Mouse (Mus musculus) urinary bladder, postnatal 4 days (tissue): Measurements from ENCODE around the gene Zswim8.

ENCODE experiments used
- DNase-seq, 2 experiments: peaks; one replicate each; pipeline ENCODE4 v3.0.0; 2021 to 2022; ENCODE audit warnings: low spot score in 2 of 2

Zswim8 gene

GRCm38 (mm10) chr14:20707201-20708190 is at the start of gene Zswim8:
Gene Zswim8, plus strand, starts transcription at chr14:20707552.
- peak; percentile 85 to 86 for DNase-seq

GRCm38 (mm10) chr14:20658326-20658725 is 49.0 kb upstream of the Zswim8 start:
- no peak for DNase-seq

DNA sequence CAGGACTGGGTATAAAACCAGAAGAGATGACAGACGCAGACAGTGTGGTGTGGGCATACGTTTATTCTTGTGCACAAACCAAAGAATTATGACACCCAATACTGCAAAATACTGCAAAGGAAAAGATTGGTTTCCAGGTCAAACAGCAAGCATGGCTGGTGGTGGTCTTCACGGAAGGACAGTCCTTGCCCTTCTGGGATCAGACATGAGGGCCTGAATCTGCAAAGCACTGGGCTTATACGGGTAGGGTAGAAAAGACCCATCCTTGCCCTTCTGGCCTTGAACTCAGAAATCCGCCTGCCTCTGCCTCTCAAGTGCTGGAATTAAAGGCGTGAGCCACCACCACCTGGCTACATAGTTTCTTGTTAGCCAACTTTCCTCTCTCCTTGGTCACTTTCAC is 48.5 kb upstream of the Zswim8 start:
- no peak for DNase-seq

DNA sequence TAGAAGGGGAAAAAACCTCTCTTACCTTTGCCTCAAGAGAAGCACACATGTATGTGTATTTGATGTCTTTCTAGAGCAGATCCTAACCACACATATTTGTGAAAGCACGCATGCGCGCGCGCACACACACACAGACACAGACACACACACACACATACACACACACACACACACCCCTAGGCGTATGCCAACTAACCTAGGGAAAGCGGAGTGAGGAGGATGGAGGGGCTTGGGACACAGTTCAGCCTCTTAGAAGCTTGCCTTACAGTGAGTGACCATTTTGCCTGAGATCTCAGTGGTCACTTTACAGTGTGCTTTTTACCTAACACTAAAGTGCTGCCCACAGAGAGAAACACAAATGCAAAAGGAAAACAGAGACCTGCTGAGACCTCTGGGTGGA is 47.7 kb upstream of the Zswim8 start:
- no peak for DNase-seq

- peak; percentile 89 to 93 for DNase-seq
Observed at GRCm38 (mm10) chr14:20660827-20661660, 46.3 kb upstream of the Zswim8 start.

GRCm38 (mm10) chr14:20661661-20662331 is 45.6 kb upstream of the Zswim8 start:
- no peak for DNase-seq

DNA sequence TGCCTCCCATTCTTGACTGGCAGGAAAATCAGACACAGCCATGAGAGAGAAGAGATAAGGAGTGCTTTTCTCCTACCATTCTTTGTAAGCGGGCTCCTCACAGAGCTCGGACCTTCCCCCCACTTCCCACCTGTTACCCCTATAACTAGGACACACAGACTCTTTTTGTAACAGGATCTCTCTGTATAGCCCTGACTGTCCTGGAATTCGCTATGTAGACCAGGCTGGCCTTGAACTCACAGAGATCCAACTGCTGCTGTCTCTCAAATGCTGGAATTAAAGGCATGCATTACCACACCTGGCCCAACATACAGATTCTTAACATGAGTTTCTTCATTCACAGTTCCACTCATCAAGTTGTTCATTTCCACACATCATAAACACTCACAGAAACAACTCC is 44.6 kb upstream of the Zswim8 start:
- DNase-seq = no peak

DNA sequence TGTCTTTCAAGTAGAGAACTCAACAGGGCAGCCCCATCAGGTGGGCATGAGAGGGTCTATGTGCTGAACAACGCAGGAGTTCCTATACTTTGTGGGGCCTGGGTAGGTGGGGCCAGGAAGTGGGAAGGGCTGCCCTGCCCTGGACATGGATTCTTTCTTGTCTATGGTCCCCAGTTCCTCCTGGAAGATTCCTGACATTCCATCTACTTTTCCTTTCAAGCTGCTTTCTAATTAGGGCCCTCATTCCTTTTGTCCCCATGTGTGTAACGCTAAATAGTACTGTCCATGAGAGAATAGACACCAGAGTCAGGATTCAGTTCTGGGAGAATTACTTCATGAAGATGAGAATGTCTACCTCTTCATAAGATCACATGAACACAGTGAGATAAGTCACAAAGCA is 43.8 kb upstream of the Zswim8 start:
- no peak for DNase-seq

- DNase-seq = no peak
Observed at GRCm38 (mm10) chr14:20664436-20664835, 42.9 kb upstream of the Zswim8 start.

DNA sequence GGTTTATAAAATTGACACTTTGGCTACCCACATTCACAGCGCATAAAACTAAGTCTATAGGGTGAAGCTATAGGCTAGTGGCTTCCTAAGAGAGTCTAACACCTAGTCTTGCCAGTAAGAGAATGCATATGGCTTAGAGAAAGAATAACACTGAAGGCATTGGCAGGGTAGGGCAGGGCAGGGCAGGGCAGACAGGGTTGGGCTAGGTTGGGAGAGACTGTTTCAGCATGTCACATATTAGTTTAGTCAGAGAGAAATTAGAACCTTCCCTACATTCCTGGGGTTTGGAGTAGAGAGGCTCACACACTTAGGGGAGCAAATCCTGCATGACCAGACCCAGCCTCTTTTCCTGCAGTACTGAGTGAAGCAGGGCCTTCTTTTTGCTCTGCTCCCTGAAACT is 39.9 kb upstream of the Zswim8 start:
- DNase-seq = no peak

- DNase-seq = no peak
Observed at GRCm38 (mm10) chr14:20668154-20668810, 39.1 kb upstream of the Zswim8 start, which contains the start of gene Synpo2l. Gene Synpo2l, minus strand, starts transcription at chr14:20668354.

DNA sequence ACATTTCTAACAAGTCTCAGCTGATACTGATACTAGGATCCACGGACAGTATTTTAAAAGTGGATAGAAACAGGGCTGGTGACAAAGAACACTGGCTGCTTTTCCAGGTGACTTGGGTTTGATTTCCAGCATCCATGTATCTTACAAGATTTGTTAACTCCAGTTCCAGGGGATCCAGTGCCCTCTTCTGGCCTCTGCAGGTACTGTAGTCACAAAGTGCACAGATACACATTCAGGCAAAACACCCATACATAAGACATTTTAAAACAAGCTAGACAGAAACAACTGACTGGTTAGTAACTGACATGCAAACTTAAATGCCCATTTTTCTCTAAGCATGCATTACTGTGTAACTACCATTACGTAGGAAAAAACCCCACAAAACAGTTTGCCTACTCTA is 34.4 kb upstream of the Zswim8 start:
- no peak for DNase-seq

GRCm38 (mm10) chr14:20673735-20674063 is 33.7 kb upstream of the Zswim8 start:
- no peak for DNase-seq

DNA sequence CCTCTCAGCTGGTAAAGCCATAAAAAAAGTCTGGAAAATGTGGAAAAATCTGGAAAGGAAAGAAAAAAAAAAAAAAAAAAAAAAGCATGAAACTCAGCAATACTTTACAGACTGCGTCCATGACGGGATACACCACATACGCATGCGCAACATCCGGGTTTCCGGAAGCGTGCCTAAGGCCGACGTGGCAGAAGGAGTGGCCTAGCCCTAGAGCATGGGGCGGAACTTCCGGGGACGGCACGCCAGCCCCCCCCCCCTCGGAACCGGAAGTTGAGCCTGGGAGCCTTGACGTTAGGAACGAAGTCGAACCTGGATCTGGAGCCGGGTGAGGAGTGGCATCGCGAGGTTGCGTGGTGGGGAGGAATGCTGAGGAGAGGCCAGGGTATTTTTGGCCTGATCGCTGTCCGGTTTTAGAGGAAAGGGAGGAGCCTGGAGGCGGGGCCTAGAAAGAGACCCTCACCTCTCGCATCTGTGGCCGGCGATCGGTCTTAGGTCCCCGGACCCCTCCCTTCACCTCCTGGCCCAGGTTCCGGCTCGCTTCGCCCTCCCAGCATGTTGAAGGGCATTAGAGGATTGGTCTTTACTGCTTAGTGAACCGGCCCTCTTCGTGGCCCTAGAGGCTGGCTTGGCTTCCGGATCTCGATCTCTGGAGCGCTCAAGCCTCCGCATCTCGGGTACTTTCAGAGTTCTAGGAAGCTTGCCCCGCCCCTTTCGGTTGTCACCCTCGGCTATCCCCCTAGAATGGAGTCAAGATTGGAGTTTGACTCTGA is 33.1 kb upstream of the Zswim8 start, which contains the start of gene Sec24c:
TSS of gene Sec24c (plus strand) at position 245 of the 770 bp plus-strand sequence.
- peak; percentile 97 to 99 for DNase-seq

DNA sequence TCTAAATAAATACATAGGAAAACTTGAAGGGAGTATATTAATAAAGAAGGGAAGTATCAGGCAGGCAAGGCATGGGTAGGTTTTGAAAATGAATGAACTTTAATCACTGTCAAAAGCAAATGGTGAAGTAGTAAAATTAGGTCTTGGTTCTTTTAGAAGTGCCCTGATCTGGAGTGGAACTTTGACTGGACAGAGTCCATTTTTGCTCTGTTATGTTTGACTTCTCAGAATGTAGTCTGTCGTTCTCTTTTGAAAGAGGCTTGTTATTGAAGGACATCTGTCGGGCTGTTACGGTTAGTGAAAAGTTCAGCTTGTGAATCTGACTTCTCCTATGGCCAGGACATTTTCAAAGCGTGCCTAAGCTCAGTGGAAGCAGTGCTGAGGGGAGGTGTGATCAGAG is 29.4 kb upstream of the Zswim8 start:
- no peak for DNase-seq

DNA sequence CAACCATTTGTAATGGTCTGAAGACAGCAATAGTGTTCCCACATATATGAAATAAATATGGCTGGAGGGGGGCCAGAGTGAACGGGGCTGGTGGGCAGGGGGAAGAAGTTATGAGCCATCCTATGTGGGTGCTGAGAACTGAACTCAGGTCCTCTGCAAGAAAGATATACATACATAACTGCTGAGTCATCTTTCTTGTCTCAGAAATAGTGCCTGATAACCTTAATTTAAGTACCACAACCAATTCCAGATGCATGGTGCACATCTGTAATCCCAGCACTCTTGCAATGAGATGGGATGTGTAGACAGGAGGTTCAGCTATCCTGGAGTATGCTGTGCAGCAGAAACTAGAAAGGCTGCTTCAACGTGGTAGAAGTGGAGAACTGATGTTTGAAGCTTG is 25.6 kb upstream of the Zswim8 start:
- DNase-seq = no peak

DNA sequence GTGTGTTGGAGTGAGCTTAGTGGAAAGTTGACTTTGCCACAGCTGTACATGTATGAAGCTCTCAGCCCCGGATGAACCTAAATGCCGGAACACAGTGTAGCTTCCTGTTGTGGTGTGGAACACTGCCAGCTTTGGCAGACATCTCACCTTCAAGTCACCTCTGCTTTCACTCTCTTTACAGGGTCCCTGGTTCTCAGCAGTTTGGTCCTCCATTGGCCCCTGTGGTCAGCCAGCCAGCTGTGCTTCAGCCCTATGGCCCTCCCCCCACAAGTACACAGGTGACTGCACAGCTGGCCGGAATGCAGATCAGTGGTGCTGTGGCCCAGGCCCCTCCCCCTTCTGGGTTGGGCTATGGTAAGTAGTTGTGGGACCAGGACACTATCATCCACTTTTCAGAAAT is 24.9 kb upstream of the Zswim8 start:
- no peak for DNase-seq

- DNase-seq = no peak
Observed at GRCm38 (mm10) chr14:20686576-20686975, 20.8 kb upstream of the Zswim8 start.

- DNase-seq = no peak
Observed at GRCm38 (mm10) chr14:20689009-20689408, 18.3 kb upstream of the Zswim8 start.

GRCm38 (mm10) chr14:20691772-20692171 is 15.6 kb upstream of the Zswim8 start:
- DNase-seq = no peak
